Mouse (Mus musculus): ENCODE results near the gene Tatdn3.

DNA sequence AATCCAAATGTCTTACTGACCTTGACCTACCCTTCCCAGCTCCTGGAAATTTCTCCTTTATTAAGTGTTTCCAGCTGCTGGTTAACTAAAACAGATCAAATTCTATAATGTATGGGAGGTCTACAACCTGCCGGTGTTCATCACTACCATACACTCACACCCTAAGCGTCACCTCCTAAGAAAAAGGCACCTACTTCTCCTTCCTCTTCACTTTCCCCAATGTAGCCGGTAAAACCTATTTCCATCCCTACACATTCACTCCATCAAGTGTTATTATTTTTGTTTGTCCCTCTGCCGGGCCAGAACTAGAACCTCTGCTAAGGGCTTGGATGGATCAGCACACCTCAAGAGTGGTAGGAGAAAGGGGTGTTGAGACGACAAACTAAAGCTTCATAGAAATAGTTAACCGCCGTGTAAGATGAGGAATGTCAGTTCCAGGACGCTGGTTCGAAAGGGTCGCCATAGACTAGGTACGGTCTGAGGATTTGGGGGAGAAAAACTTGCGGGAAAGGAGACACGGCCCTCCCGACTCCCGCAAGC lies 421 bp downstream of the Tatdn3 start:
- TF ChIP-seq CTCF (IDR thresholded peaks at IDR 0.05; ENCODE audit: borderline replicate concordance, control insufficient read depth, extremely low read depth, insufficient read depth, low read length, poor library complexity) (no peak), POLR2A (IDR thresholded peaks at IDR 0.05; ENCODE audit: control insufficient read depth, extremely low read depth, insufficient read depth, low read length, poor library complexity) (no peak)

Measured in thymus, adult 2 months (tissue).